Mouse (Mus musculus) CH12.LX (cell line): ENCODE data around the gene Olfr119.

Experiments
- BHLHE40 ChIP-seq: IDR thresholded peaks from 2 replicates; pipeline ENCODE4 v1.6.1; 2011; ENCODE audit warnings: mild to moderate bottlenecking, low read depth, low read length, improper control_type of control experiment
- CHD1 ChIP-seq: IDR thresholded peaks from 2 replicates; pipeline ENCODE4 v1.6.1; 2012; ENCODE audit warnings: low read depth, low read length, improper control_type of control experiment, inconsistent platforms
- CTCF ChIP-seq, 2 experiments: IDR thresholded peaks in 1 of 2; conservative IDR thresholded peaks in 1 of 2; 2 replicates each; pipeline ENCODE4 v1.5.1; 2011 to 2012; ENCODE audit warnings: low read depth in 2 of 2, low read length in 2 of 2, improper control_type of control experiment in 1 of 2, inconsistent platforms in 1 of 2, mild to moderate bottlenecking in 1 of 2, moderate library complexity in 1 of 2
- MAFK ChIP-seq: IDR thresholded peaks from 2 replicates; pipeline ENCODE4 v1.6.1; 2011; ENCODE audit warnings: low read length, improper control_type of control experiment; ENCODE audit not compliant: insufficient replicate concordance
- NRF1 ChIP-seq: IDR thresholded peaks from 2 replicates; pipeline ENCODE4 v1.6.1; 2014; ENCODE audit warnings: low read depth, mild to moderate bottlenecking, inconsistent platforms, low read length, improper control_type of control experiment, moderate library complexity
- POLR2A ChIP-seq: IDR thresholded peaks from 2 replicates; pipeline ENCODE4 v1.6.1; 2011; ENCODE audit warnings: low read depth, mild to moderate bottlenecking, improper control_type of control experiment, low read length
- SIN3A ChIP-seq: IDR thresholded peaks from 2 replicates; pipeline ENCODE4 v1.6.1; 2012; ENCODE audit warnings: low read length, improper control_type of control experiment, inconsistent platforms
- ZNF384 ChIP-seq: IDR thresholded peaks from 2 replicates; pipeline ENCODE4 v1.6.1; 2012; ENCODE audit warnings: low read depth, low read length, improper control_type of control experiment, inconsistent platforms

DNA sequence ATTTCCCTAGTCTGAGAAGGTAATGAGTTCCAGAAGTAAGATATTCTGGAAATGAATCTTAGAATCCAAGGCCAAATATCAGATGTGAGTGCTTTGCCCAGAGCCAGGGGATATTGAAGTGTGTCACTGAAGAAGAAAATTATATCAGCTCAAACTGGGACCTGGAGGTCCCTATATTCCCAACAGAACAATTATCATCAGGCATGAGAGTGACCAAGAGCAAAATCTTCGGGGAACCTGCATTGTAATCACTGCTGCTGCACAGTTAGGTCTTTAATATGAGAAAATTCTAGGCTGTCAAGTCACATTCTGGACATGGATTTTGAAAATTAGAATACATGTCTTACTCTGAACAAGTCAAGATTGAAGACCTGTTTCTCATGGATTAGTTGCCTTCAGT is 32.7 kb upstream of the Olfr119 start, which contains the start of gene Olfr117:
- TF ChIP-seq MAFK: no peak
- no peak for TF ChIP-seq NRF1
- TF ChIP-seq CTCF (conservative IDR thresholded peaks at IDR 0.05 in 1 of 2, IDR thresholded peaks at IDR 0.05 in 1 of 2; ENCODE audit: low read depth in 2 of 2, low read length in 2 of 2): no peak
- no peak for TF ChIP-seq ZNF384
- TF ChIP-seq SIN3A: no peak
- no peak for TF ChIP-seq POLR2A
- no peak for TF ChIP-seq BHLHE40
- TF ChIP-seq CHD1: no peak
